Mouse (Mus musculus) liver, embryonic 11.5 days (tissue): ENCODE measurements around the gene Apon. TPM values are rescaled to one million over a fixed set of nuclear protein-coding genes. Genes with fewer than 3 reads are reported as not detected.

Source experiments
- polyA plus RNA-seq: library from polyadenylated mRNA; unstranded; fragments of >200 nt; fragmentation: Nextera tagmentation; extraction: Ambion mirVana; gene quantifications from 2 replicates; pipeline ENCODE4 v1.2.1, GENCODE M21; 2014

Gene Apon
- polyA plus RNA-seq, 1 experiment from 2014 or later, result 0.92 TPM

Other genes with a start within 250 kb of the Apon start
- gene Hsd17b6, start 246.5 kb upstream of the Apon start, polyA plus RNA-seq, result not detected in 2 replicates
- 106 and 112 TPM in 2 replicates for gene Prim1, start 238.9 kb upstream of the Apon start, polyA plus RNA-seq
- 1,053 and 1,054 TPM in 2 replicates for gene Naca, start 218.5 kb upstream of the Apon start, polyA plus RNA-seq
- gene Ptges3, start 195.1 kb upstream of the Apon start, polyA plus RNA-seq, result 527 and 567 TPM in 2 replicates
- 2,564 and 2,777 TPM in 2 replicates for gene Atp5b, start 170.8 kb upstream of the Apon start, polyA plus RNA-seq
- gene Baz2a, start 162.5 kb upstream of the Apon start, polyA plus RNA-seq, result 11.1 and 13.0 TPM in 2 replicates
- 14.6 and 17.0 TPM in 2 replicates for gene Rbms2, start 73.8 kb upstream of the Apon start, polyA plus RNA-seq
- 3.1 and 3.4 TPM in 2 replicates for gene Gls2, start 59.6 kb upstream of the Apon start, polyA plus RNA-seq
- gene Spryd4, start 42.3 kb upstream of the Apon start, polyA plus RNA-seq, result 32.4 and 37.4 TPM in 2 replicates
- gene Mip, start 28.3 kb upstream of the Apon start, polyA plus RNA-seq, result 0.08 TPM in 1 of 2 replicates, not detected in the other
- 67.5 and 71.2 TPM in 2 replicates for gene Timeless, start 22.0 kb upstream of the Apon start, polyA plus RNA-seq
- gene Apof, start 14.6 kb downstream of the Apon start, polyA plus RNA-seq, result 25.0 and 28.0 TPM in 2 replicates
- gene Stat2, start 16.5 kb downstream of the Apon start, polyA plus RNA-seq, result 12.5 and 14.9 TPM in 2 replicates
- 0.12 and 0.22 TPM in 2 replicates for gene Il23a, start 44.7 kb downstream of the Apon start, polyA plus RNA-seq
- 27.8 and 29.9 TPM in 2 replicates for gene Pan2, start 49.2 kb downstream of the Apon start, polyA plus RNA-seq
- gene Cnpy2, start 68.4 kb downstream of the Apon start, polyA plus RNA-seq, result 195 and 221 TPM in 2 replicates
- 255 and 280 TPM in 2 replicates for gene Cs, start 83.6 kb downstream of the Apon start, polyA plus RNA-seq
- 8.4 and 10.5 TPM in 2 replicates for gene Coq10a, start 114.9 kb downstream of the Apon start, polyA plus RNA-seq
- gene Ankrd52, start 123.0 kb downstream of the Apon start, polyA plus RNA-seq, result 12.2 and 13.4 TPM in 2 replicates
- gene Slc39a5, start 147.1 kb downstream of the Apon start, polyA plus RNA-seq, result 16.5 and 17.6 TPM in 2 replicates
- 101 and 104 TPM in 2 replicates for gene Nabp2, start 157.4 kb downstream of the Apon start, polyA plus RNA-seq
- 19.1 and 20.4 TPM in 2 replicates for gene Rnf41, start 157.6 kb downstream of the Apon start, polyA plus RNA-seq
- 59.0 and 59.7 TPM in 2 replicates for gene Smarcc2, start 205.2 kb downstream of the Apon start, polyA plus RNA-seq
- gene Myl6, start 240.0 kb downstream of the Apon start, polyA plus RNA-seq, result 639 and 685 TPM in 2 replicates
- gene Myl6b, start 244.6 kb downstream of the Apon start, polyA plus RNA-seq, result 3.9 and 4.2 TPM in 2 replicates